Mouse (Mus musculus) heart, adult 2 months (tissue): ENCODE measurements around the gene AI661453. TPM values are rescaled to one million over a fixed set of nuclear protein-coding genes. Genes with fewer than 3 reads are reported as not detected.
A peak's percentile ranks its signal among the peaks of the same experiment; 100 is the strongest.

Source experiments
- DNase-seq, 2 experiments: peaks; one replicate each; pipeline ENCODE4 v3.0.0; 2021
- H3K27ac ChIP-seq: fragments of 200-600 bp; 2 replicates; pipeline ENCODE4 v1.8.1; 2022
- H3K27me3 ChIP-seq: fragments of 200-500 bp; 2 replicates; pipeline ENCODE4 v1.6.1; 2012; ENCODE audit warnings: mild to moderate bottlenecking, low read length, inconsistent platforms, mixed read lengths; ENCODE audit not compliant: control insufficient read depth, insufficient read depth
- H3K36me3 ChIP-seq: fragments of 200-500 bp; 2 replicates; pipeline ENCODE4 v1.6.1; 2012; ENCODE audit warnings: low read length, inconsistent platforms; ENCODE audit not compliant: control insufficient read depth, insufficient read depth
- H3K4me1 ChIP-seq: fragments of 200-500 bp; 2 replicates; pipeline ENCODE4 v1.6.1; 2011; ENCODE audit warnings: low read length; ENCODE audit not compliant: control insufficient read depth, insufficient read depth
- H3K4me3 ChIP-seq: fragments of 200-600 bp; 2 replicates; pipeline ENCODE4 v1.8.1; 2022
- H3K79me2 ChIP-seq: fragments of 200-500 bp; replicated peaks from 2 replicates; pipeline ENCODE4 v1.6.1; 2012; ENCODE audit warnings: mild to moderate bottlenecking, inconsistent platforms, low read length, moderate library complexity, mixed read lengths; ENCODE audit not compliant: control insufficient read depth, insufficient read depth
- H3K9ac ChIP-seq: fragments of 200-500 bp; 2 replicates; pipeline ENCODE4 v1.6.1; 2012; ENCODE audit warnings: low read depth, mild to moderate bottlenecking, control low read depth, inconsistent platforms, low read length, mixed read lengths
- CTCF ChIP-seq: fragments of 200-600 bp; IDR thresholded peaks from 2 replicates; pipeline ENCODE4 v1.8.1; 2022; ENCODE audit warnings: antibody characterized with exemption, mild to moderate bottlenecking, moderate library complexity
- EP300 ChIP-seq: fragments of 200-500 bp; IDR thresholded peaks from 2 replicates; pipeline ENCODE4 v1.6.1; 2011; ENCODE audit warnings: low read depth, low read length, control low read depth; ENCODE audit not compliant: insufficient read depth
- POLR2A ChIP-seq: fragments of 200-500 bp; IDR thresholded peaks from 2 replicates; pipeline ENCODE4 v1.6.1; 2011; ENCODE audit warnings: mild to moderate bottlenecking, low read depth, low read length, control low read depth; ENCODE audit not compliant: insufficient read depth
- WGBS: fragments of 180-500 bp; shearing (Covaris S2); methylation state at CpG from one replicate; pipeline ENCODE4 v1.1.7; 2018; 5-methylcytosine and 5-hydroxymethylcytosine counted together
- intact Hi-C: fragments of 180-260 bp; cut with DNase I; formaldehyde crosslinking; loops from one replicate; pipeline ENCODE4 v1.15.1; 2025
- long read RNA-seq: library from polyadenylated mRNA; stranded (forward); transcript quantifications from one replicate; pipeline ENCODE4 v2.0.0, GENCODE M21; 2021
- polyA plus RNA-seq: library from polyadenylated mRNA; depleted of rRNA; stranded (reverse); fragments of >200 nt; gene quantifications from 2 replicates; pipeline ENCODE4 v1.2.3, GENCODE M21; 2012; rRNA removed
- total RNA-seq, 2 experiments: library from RNA; stranded (reverse); gene quantifications; 2 replicates each; pipeline ENCODE4 v1.2.3; 2021

AI661453 gene
- total RNA-seq, result 1 to 10 TPM; 1.2 to 1.4 TPM
- polyA plus RNA-seq, result 0.64 and 1.00 TPM in 2 replicates
- long read RNA-seq, result 0 reads

DNA sequence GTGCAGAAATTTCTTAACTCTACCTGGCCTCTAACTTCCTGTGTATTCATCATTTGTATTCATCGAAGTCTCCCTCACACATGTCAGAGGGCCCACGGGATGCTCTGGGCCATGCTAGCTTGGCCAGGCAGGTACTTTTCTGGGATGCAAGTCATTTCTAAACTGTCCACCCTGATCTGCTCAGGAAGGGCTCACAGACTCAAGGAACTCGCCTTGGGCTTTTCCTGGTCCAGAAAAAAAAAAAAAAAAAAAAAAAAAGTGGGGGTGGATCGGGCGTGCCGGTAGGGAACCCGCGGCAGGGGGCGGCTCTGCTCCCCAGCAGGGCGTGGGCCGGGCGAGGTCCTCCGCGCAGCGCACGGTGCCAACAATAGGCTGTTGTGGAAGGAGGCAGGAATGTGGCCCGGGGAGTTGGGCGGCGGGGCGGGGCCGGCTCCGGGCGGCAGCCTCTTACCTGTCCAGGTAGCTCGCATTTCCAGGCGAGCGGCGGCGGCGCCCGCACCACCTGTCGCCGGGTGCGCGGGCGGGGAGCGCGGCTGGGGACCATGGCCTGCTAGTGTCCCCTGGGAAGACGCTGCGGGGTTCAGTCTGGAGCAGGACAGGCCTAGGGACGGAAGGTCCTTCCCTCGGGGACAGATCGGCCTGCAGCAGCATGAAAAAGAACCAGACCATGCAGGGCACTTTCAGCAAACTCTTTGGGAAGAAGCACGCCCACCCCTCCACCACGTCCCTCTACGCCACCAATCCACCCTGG, at the start of gene AI661453:
Gene AI661453 (plus strand): TSS at position 460 of the 751 bp plus-strand sequence.
- WGBS, result 2% methylated on average over 45 of the region's 45 CpGs
- no peak within 1 kb of the TSS; the same call in 1 of the 2 replicates for H3K27ac ChIP-seq
- H3K36me3 ChIP-seq, result no peaks in the 10 kb centered on the region
- H3K4me3 ChIP-seq, result peak within 1 kb of the TSS; percentile 43
- peak; percentile 35 to 39 for DNase-seq
- H3K9ac ChIP-seq, result peak within 1 kb of the TSS; percentile 51
- no peak for TF ChIP-seq EP300
- TF ChIP-seq POLR2A, result no peak
- TF ChIP-seq CTCF, result no peak
- peaks cover 2% of the 10 kb centered on the region for H3K27me3 ChIP-seq
- H3K4me1 ChIP-seq, result no peaks in the 10 kb centered on the region
- no peaks in the 10 kb centered on the region for H3K79me2 ChIP-seq
- intact Hi-C loops, result no loop called here

DNA sequence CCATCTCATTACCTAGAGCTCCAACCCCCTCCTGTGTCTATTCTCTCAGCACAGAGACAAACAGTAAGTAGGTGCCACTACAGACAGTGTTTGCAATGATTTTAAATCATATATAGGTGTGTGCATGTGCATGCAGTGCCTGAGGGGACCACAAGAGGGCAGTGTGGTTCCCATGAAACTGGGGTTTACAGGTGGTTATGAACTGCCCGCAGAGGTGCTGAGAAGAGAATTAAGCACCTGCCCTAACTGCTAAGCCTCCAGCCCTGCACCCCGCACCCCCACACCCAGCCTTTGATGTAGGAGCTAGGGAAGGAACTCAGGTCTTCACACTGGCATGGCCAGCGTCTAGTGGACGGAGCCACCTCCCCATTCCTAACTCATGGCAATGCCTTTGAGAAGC, 49.8 kb upstream of the AI661453 start:
- H3K27me3 ChIP-seq, result no peaks in the 10 kb centered on the region
- no peaks in the 10 kb centered on the region for H3K4me1 ChIP-seq
- intact Hi-C loops, result no loop called here
- no peak overlapping the region for H3K27ac ChIP-seq
- TF ChIP-seq EP300, result no peak
- TF ChIP-seq CTCF, result peak; percentile 81
- TF ChIP-seq POLR2A, result no peak
- H3K4me3 ChIP-seq, result no peak overlapping the region
- no peaks in the 10 kb centered on the region for H3K36me3 ChIP-seq
- no peak overlapping the region for H3K9ac ChIP-seq
- no peaks in the 10 kb centered on the region for H3K79me2 ChIP-seq
- WGBS, result 57% methylated on average over 4 of the region's 4 CpGs
- DNase-seq, result peak in 1 of 2 experiments; percentile 49

DNA sequence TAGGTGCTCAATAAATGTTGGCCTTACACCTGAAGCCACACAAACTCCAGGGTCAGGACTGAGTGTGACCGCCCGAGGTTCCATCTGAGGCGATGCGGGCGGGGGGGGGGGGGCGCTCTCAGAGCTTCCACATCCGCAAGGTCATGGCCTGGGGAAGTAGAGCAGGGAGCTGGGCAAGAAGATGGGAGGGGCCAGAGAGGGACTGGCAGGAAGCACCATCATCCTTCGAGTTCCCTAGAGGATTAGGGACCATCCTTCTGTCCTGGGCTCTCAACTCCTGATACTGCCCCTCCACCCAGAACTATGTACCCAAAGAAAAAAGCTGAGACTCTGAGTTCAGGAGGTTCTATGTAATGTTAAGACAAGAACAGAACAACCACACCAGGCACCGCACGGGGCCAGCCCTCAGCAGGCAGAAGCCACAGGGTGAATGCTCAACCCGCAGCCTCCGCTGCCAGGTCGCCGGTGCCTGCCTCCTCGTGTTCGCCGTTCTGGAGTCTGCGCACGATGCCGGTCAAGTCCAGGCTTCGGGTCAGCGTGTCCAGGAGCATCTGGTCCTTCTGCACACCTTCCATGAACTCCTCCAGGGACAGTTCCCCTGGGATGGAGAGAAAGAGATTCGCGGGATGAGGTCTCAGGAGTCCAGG, 42.1 kb upstream of the AI661453 start:
- TF ChIP-seq CTCF (no peak), POLR2A (no peak)
- Histone ChIP-seq H3K36me3 (no peaks in the 10 kb centered on the region), H3K79me2 (no peaks in the 10 kb centered on the region), H3K9ac (no peak overlapping the region), H3K4me1 (peaks cover 3% of the 10 kb centered on the region), H3K27ac (no peak overlapping the region), H3K4me3 (peak overlapping the region; percentile 10; the same call in 1 of the 2 replicates), H3K27me3 (peaks cover 2% of the 10 kb centered on the region)
- 23% methylated on average over 24 of the region's 24 CpGs for WGBS
- DNase-seq, result peak; percentile 22 to 32
- intact Hi-C loops, result no loop called here

DNA sequence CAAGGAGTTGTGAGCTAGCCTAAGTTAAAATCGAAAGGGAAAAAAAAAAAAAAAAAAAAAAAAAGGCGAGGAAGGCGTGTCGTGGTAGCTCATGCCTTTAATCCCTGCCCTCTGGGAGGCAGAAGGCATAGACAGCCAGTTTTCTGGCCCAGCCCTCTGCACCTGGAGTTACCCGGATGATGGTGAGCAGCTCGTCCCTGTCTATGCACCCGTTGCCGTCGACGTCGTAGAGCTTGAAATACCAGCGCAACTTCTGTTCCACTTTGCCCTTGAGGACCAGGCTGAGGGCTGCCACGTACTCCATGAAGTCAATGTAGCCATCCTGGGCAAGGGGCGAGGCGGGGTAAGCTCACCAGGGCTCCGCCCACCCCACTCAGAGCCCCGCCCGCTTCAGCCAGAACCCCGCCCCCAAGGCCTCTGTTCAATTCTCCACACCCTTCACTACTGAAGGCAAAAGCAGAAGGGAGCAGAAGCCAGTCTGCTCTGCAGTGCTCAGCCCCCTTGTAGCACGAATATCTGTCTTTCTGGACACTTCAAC, 41.0 kb upstream of the AI661453 start:
- DNase-seq, result peak; percentile 56 to 63
- Histone ChIP-seq H3K4me3 (peak overlapping the region; percentile 31), H3K27ac (no peak overlapping the region), H3K27me3 (peaks cover 2% of the 10 kb centered on the region), H3K4me1 (peaks cover 3% of the 10 kb centered on the region), H3K9ac (no peak overlapping the region), H3K79me2 (no peaks in the 10 kb centered on the region), H3K36me3 (no peaks in the 10 kb centered on the region)
- WGBS, result 3% methylated on average over 20 of the region's 20 CpGs
- intact Hi-C loops, result no loop called here
- TF ChIP-seq POLR2A, result no peak
- no peak for TF ChIP-seq EP300
- no peak for TF ChIP-seq CTCF

DNA sequence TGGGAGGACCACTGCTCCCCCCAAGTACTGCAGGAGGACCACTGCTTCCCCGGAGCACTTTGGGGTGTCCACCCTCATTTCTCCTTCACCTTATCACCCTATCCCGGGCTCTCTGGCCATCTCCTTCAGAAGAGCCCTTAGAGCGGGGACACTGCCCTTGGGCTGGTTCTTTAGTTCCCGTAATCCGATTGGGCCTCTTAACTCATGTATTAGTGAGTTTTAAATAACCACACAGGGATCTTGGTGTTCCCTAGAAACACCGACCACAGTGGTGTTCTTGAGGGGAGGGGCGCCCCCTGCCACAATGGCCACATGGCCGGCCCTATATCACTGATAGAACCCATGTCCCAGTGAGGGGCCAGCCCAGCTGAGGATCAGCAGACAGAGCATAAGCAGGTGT, 37.3 kb upstream of the AI661453 start:
- H3K79me2 ChIP-seq, result no peaks in the 10 kb centered on the region
- TF ChIP-seq POLR2A, result no peak
- TF ChIP-seq CTCF, result no peak
- TF ChIP-seq EP300, result no peak
- 77% methylated on average over 8 of the region's 8 CpGs for WGBS
- no peak overlapping the region for H3K4me3 ChIP-seq
- H3K27me3 ChIP-seq, result peaks cover 2% of the 10 kb centered on the region
- intact Hi-C loops, result no loop called here
- H3K27ac ChIP-seq, result no peak overlapping the region
- no peak overlapping the region for H3K9ac ChIP-seq
- DNase-seq, result no peak
- H3K36me3 ChIP-seq, result no peaks in the 10 kb centered on the region
- H3K4me1 ChIP-seq, result peaks cover 3% of the 10 kb centered on the region

DNA sequence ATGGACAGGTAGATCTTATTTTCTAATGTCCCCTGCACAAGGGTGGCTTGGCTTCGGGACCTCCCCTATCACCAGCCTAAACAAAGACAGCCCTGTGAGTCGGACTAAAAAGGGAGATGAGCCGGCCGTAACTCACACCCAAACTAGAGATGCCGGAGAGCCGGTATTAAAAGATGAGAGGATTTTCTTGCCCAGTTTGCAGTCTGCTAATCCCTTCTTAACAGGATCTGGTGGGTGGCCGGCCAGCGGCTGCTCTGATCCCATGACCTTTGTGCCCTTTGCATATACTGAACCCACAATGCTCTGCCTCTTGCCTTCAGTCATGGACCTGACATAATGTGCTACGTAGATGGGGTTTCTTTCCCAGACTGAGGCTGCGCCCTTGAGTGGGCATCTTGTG, 36.0 kb upstream of the AI661453 start, which contains the start of gene Guca1a:
Gene Guca1a (minus strand): TSS at position 134 of the 400 bp plus-strand sequence.
- no peak for DNase-seq
- H3K9ac ChIP-seq, result no peak within 1 kb of the TSS
- intact Hi-C loops, result no loop called here
- peaks cover under 1% of the 10 kb centered on the region; the same call in 1 of the 2 replicates for H3K4me1 ChIP-seq
- TF ChIP-seq CTCF, result no peak
- no peak for TF ChIP-seq EP300
- TF ChIP-seq POLR2A, result no peak
- no peaks in the 10 kb centered on the region for H3K79me2 ChIP-seq
- 58% methylated on average over 10 of the region's 10 CpGs for WGBS
- H3K27me3 ChIP-seq, result peaks cover 4% of the 10 kb centered on the region
- no peaks in the 10 kb centered on the region for H3K36me3 ChIP-seq
- H3K4me3 ChIP-seq, result no peak within 1 kb of the TSS
- no peak within 1 kb of the TSS for H3K27ac ChIP-seq
